In the genomic region with DNA sequence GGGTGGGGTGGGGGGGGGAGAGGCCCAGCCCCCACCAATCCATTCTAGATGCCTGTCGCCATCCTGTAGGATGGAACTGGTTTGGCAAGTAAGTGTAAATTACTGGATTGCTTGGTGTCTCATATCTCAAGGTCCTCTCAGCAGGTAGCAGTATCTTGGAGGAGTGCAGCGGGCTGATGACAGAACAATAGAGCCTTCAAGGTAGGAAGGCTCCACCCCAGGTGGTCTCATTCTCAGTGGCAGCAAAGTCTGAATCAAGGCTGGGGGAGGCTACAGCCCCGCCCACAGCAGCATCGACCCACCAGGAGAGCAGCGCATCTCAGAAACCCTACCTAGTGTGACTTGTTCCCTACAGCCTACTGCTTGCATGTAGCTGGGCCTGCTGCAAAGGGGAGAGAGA, we compare ENCODE assay signal across 23 mouse cellular contexts. TPM values are rescaled to one million over a fixed set of nuclear protein-coding genes. Genes with fewer than 3 reads are reported as not detected.
"Had no signal": no experiment of that assay in that cellular context is flagged by ENCODE, and none has a peak within 500 bp of the region (broad histone marks: within the 10 kb centered on the region; RNA-seq: fewer than 3 reads in every experiment).

No protein-coding gene starts in this region.

- ATAC-seq: liver, postnatal 0 days; lung, postnatal 0 days; midbrain, embryonic 13.5 days; midbrain, embryonic 15.5 days had no signal

- DNase-seq: liver, postnatal 0 days; lung, adult 2 months; lung, postnatal 14 days; lung, postnatal 36 days; right cerebral cortex, postnatal 25 days; right cerebral cortex, postnatal 4 days; spleen, adult 18-20 months; thymus, adult 18-20 months; thymus, postnatal 14 days; thymus, postnatal 36 days had no signal

RNA-seq across cellular contexts. Expression of gene BC048507, which starts 46.6 kb away (rescaled TPM):
- polyA plus RNA-seq: liver, postnatal 0 days; lung, adult 2 months; lung, embryonic 15.5 days; lung, postnatal 0 days; macrophage; midbrain, embryonic 11.5 days; midbrain, embryonic 13.5 days; midbrain, postnatal 0 days; neural tube, embryonic 12.5 days; neural tube, embryonic 14.5 days; small intestine, adult 2 months; stomach, embryonic 14.5 days; stomach, embryonic 16.5 days; thymus, postnatal 0 days had no signal
